8 mouse cellular contexts compared by ENCODE assay signal in genomic region chr13:21981803-21982193, GRCm38 (mm10). TPM values are rescaled to one million over a fixed set of nuclear protein-coding genes. Genes with fewer than 3 reads are reported as not detected.
A peak's percentile ranks its signal among the peaks of the same experiment; 100 is the strongest.
DNase-seq lines count a peak whose midpoint lies in the region; ATAC-seq and TF ChIP-seq lines count a peak whose summit lies in the region.

No protein-coding gene starts in this region.

- TF ChIP-seq POLR2A in cortical plate, adult 2 months (IDR thresholded peaks at IDR 0.05; ENCODE audit: extremely low read depth, insufficient read depth, low read length) = no peak

- no peaks in the 10 kb centered on the region for H3K9me3 ChIP-seq in heart, embryonic 16.5 days (replicated peaks; ENCODE audit: control insufficient read depth, low read length)
- no peaks in the 10 kb centered on the region for H3K9me3 ChIP-seq in hindbrain, embryonic 14.5 days (ENCODE audit: control insufficient read depth, low read length)
- H3K9me3 ChIP-seq in midbrain, embryonic 15.5 days = no peaks in the 10 kb centered on the region

- H3K27ac ChIP-seq in heart, embryonic 16.5 days (ENCODE audit: low read length) = no peak overlapping the region
- no peak overlapping the region for H3K27ac ChIP-seq in cortical plate, adult 2 months (ENCODE audit: insufficient read depth, low read length)
- H3K27ac ChIP-seq in hindbrain, embryonic 14.5 days = no peak overlapping the region
- no peak overlapping the region for H3K27ac ChIP-seq in midbrain, embryonic 15.5 days

- H3K9ac ChIP-seq in heart, embryonic 16.5 days (ENCODE audit: low read length) = peak overlapping the region; percentile 80
- peak overlapping the region; percentile 60; the same call in 1 of the 2 replicates for H3K9ac ChIP-seq in hindbrain, embryonic 14.5 days
- H3K9ac ChIP-seq in midbrain, embryonic 15.5 days = peak overlapping the region; percentile 58

- peaks cover 6% of the 10 kb centered on the region; the same call in 1 of the 2 replicates for H3K4me1 ChIP-seq in heart, embryonic 16.5 days (ENCODE audit: control insufficient read depth, insufficient read depth, low read length)
- H3K4me1 ChIP-seq in cortical plate, adult 2 months (ENCODE audit: control insufficient read depth, insufficient read depth, low read length) = no peaks in the 10 kb centered on the region
- 0 out of 2 replicates have a peak, but pooled peaks cover 4% of the 10 kb centered on the region for H3K4me1 ChIP-seq in hindbrain, embryonic 14.5 days (replicated peaks; ENCODE audit: control insufficient read depth, insufficient read depth, low read length)
- peaks cover 13% of the 10 kb centered on the region for H3K4me1 ChIP-seq in midbrain, embryonic 15.5 days

- peak overlapping the region; percentile 69 for H3K4me3 ChIP-seq in heart, embryonic 16.5 days (ENCODE audit: low read length)
- peak overlapping the region; percentile 45; the same call in 1 of the 2 replicates for H3K4me3 ChIP-seq in cortical plate, adult 2 months (ENCODE audit: insufficient read depth, low read length)
- peak overlapping the region; percentile 50 for H3K4me3 ChIP-seq in hindbrain, embryonic 14.5 days (replicated peaks; ENCODE audit: low read length)
- H3K4me3 ChIP-seq in midbrain, embryonic 15.5 days = peak overlapping the region; percentile 53

- WGBS in heart, embryonic 16.5 days = 8% methylated on average over 17 of the region's 17 CpGs
- WGBS in hindbrain, embryonic 14.5 days = 4% methylated on average over 17 of the region's 17 CpGs
- 5% methylated on average over 17 of the region's 17 CpGs for WGBS in midbrain, embryonic 15.5 days

- no peak for TF ChIP-seq CTCF in cortical plate, adult 2 months (IDR thresholded peaks at IDR 0.05; ENCODE audit: extremely low read depth, insufficient read depth, low read length)

- peak; percentile 37; the same call in 1 of the 2 replicates for ATAC-seq in heart, embryonic 16.5 days (replicated peaks; ENCODE audit: extremely low read depth, insufficient read depth, low FRiP score)
- 0 out of 2 replicates have a peak, but pooled peaks have one; percentile 40 for ATAC-seq in hindbrain, embryonic 14.5 days (ENCODE audit: low FRiP score)
- peak; percentile 22; the same call in 1 of the 2 replicates for ATAC-seq in midbrain, embryonic 15.5 days (replicated peaks)

- H3K36me3 ChIP-seq in heart, embryonic 16.5 days (ENCODE audit: control insufficient read depth, insufficient read depth) = no peaks in the 10 kb centered on the region
- no peaks in the 10 kb centered on the region for H3K36me3 ChIP-seq in hindbrain, embryonic 14.5 days (replicated peaks; ENCODE audit: control insufficient read depth, insufficient read depth)
- H3K36me3 ChIP-seq in midbrain, embryonic 15.5 days (replicated peaks) = no peaks in the 10 kb centered on the region

- DNase-seq in heart, adult 9 months (ENCODE audit: low spot score in 2 of 2) = no peak
- DNase-seq in hindbrain, embryonic 14.5 days (ENCODE audit: low spot score) = no peak
- no peak for DNase-seq in adrenal gland, postnatal 4 days (ENCODE audit: low spot score in 2 of 2)
- DNase-seq in spleen, postnatal 4 days (ENCODE audit: low spot score in 2 of 2) = no peak
- DNase-seq in layer of hippocampus, adult 11-12 months (ENCODE audit: low spot score) = no peak

- peak overlapping the region; percentile 98 for H3K4me2 ChIP-seq in heart, embryonic 16.5 days (ENCODE audit: low read depth, low read length)
- peak overlapping the region; percentile 92 for H3K4me2 ChIP-seq in hindbrain, embryonic 14.5 days (replicated peaks)
- peak overlapping the region; percentile 98 for H3K4me2 ChIP-seq in midbrain, embryonic 15.5 days

- peaks cover 45% of the 10 kb centered on the region for H3K27me3 ChIP-seq in heart, embryonic 16.5 days (ENCODE audit: control insufficient read depth, insufficient read depth, low read length)
- H3K27me3 ChIP-seq in hindbrain, embryonic 14.5 days (ENCODE audit: control insufficient read depth, insufficient read depth, low read length) = peaks cover 85% of the 10 kb centered on the region
- H3K27me3 ChIP-seq in midbrain, embryonic 15.5 days (replicated peaks) = peaks cover 68% of the 10 kb centered on the region

RNA-seq across cellular contexts. Expression of gene Pom121l2, which starts 0.8 kb away (rescaled TPM):
- not detected in 2 replicates for polyA plus RNA-seq in heart, embryonic 16.5 days (2015; fragmentation: Nextera tagmentation; extraction: Ambion mirVana)
- polyA plus RNA-seq in cortical plate, adult 2 months (2012; rRNA removed) = 0.04 TPM in 1 of 2 replicates, not detected in the other
- polyA plus RNA-seq in hindbrain, embryonic 14.5 days (2014; fragmentation: Nextera tagmentation; extraction: Ambion mirVana) = not detected in 2 replicates
- not detected in 2 replicates for polyA plus RNA-seq in midbrain, embryonic 15.5 days (2015; fragmentation: Nextera tagmentation; extraction: Ambion mirVana)
- not detected for total RNA-seq in adrenal gland, postnatal 4 days (2021)

RNA-seq across cellular contexts. Expression of gene Prss16, which starts 27.7 kb away (rescaled TPM):
- polyA plus RNA-seq in heart, embryonic 16.5 days (2015; fragmentation: Nextera tagmentation; extraction: Ambion mirVana) = 62.9 and 135 TPM in 2 replicates
- 1.9 and 2.5 TPM in 2 replicates for polyA plus RNA-seq in cortical plate, adult 2 months (2012; rRNA removed)
- polyA plus RNA-seq in hindbrain, embryonic 14.5 days (2014; fragmentation: Nextera tagmentation; extraction: Ambion mirVana) = not detected in 2 replicates
- polyA plus RNA-seq in midbrain, embryonic 15.5 days (2015; fragmentation: Nextera tagmentation; extraction: Ambion mirVana) = not detected in 2 replicates
- total RNA-seq in adrenal gland, postnatal 4 days (2021) = not detected

RNA-seq across cellular contexts. Expression of gene Zfp184, which starts 36.9 kb away (rescaled TPM):
- polyA plus RNA-seq in heart, embryonic 16.5 days (2015; fragmentation: Nextera tagmentation; extraction: Ambion mirVana) = 2.9 and 4.7 TPM in 2 replicates
- polyA plus RNA-seq in cortical plate, adult 2 months (2012; rRNA removed) = 2.2 and 2.3 TPM in 2 replicates
- polyA plus RNA-seq in hindbrain, embryonic 14.5 days (2014; fragmentation: Nextera tagmentation; extraction: Ambion mirVana) = 14.9 and 18.2 TPM in 2 replicates
- 14.0 TPM in 2 replicates for polyA plus RNA-seq in midbrain, embryonic 15.5 days (2015; fragmentation: Nextera tagmentation; extraction: Ambion mirVana)
- 1 to 10 TPM; 3.8 to 4.7 TPM for total RNA-seq in adrenal gland, postnatal 4 days (2021)

RNA-seq across cellular contexts. Expression of gene Hist1h2ah, which starts 53.6 kb away (rescaled TPM):
- 5.3 and 7.9 TPM in 2 replicates for polyA plus RNA-seq in heart, embryonic 16.5 days (2015; fragmentation: Nextera tagmentation; extraction: Ambion mirVana)
- polyA plus RNA-seq in cortical plate, adult 2 months (2012; rRNA removed) = 0.75 TPM in 1 of 2 replicates, not detected in the other
- 8.0 TPM in 1 of 2 replicates, not detected in the other for polyA plus RNA-seq in hindbrain, embryonic 14.5 days (2014; fragmentation: Nextera tagmentation; extraction: Ambion mirVana)
- 1.9 TPM in 1 of 2 replicates, not detected in the other for polyA plus RNA-seq in midbrain, embryonic 15.5 days (2015; fragmentation: Nextera tagmentation; extraction: Ambion mirVana)
- total RNA-seq in adrenal gland, postnatal 4 days (2021) = 100 to 1,000 TPM; 349 to 449 TPM

RNA-seq across cellular contexts. Expression of gene Hist1h2bk, which starts 53.9 kb away (rescaled TPM):
- 1.6 and 3.1 TPM in 2 replicates for polyA plus RNA-seq in heart, embryonic 16.5 days (2015; fragmentation: Nextera tagmentation; extraction: Ambion mirVana)
- polyA plus RNA-seq in cortical plate, adult 2 months (2012; rRNA removed) = 0.50 and 0.64 TPM in 2 replicates
- polyA plus RNA-seq in hindbrain, embryonic 14.5 days (2014; fragmentation: Nextera tagmentation; extraction: Ambion mirVana) = 1.5 and 1.6 TPM in 2 replicates
- polyA plus RNA-seq in midbrain, embryonic 15.5 days (2015; fragmentation: Nextera tagmentation; extraction: Ambion mirVana) = 0.54 and 0.63 TPM in 2 replicates
- total RNA-seq in adrenal gland, postnatal 4 days (2021) = 100 to 1,000 TPM; 500 to 615 TPM

Comparison
In these comparisons a context has a peak if more than half of its experiments do, and no peak if none do; other contexts are left out.
1. RNA of gene Prss16, which starts 27.7 kb away (polyA plus RNA-seq): 62.9 to 135 TPM in heart, embryonic 16.5 days; 1.9 to 2.5 TPM in cortical plate, adult 2 months, not detected in midbrain, embryonic 15.5 days and not detected in hindbrain, embryonic 14.5 days; every median in the first group is over 10 times any median in the second.
2. Peak in every context shown above with its lines, with median percentiles within 50 percentile points of each other: ATAC-seq, H3K4me2 ChIP-seq, H3K4me3 ChIP-seq and H3K9ac ChIP-seq.